Mouse (Mus musculus) liver, embryonic 14.5 days (tissue): ENCODE data around the gene Bfsp2.

Experiments
- CTCF ChIP-seq: IDR thresholded peaks from 2 replicates; pipeline ENCODE4 v1.5.1; 2016; ENCODE audit warnings: antibody characterized with exemption, low read depth, control low read depth
- EP300 ChIP-seq: IDR thresholded peaks from 2 replicates; pipeline ENCODE4 v1.6.1; 2016; ENCODE audit warnings: antibody characterized with exemption, low read depth

DNA sequence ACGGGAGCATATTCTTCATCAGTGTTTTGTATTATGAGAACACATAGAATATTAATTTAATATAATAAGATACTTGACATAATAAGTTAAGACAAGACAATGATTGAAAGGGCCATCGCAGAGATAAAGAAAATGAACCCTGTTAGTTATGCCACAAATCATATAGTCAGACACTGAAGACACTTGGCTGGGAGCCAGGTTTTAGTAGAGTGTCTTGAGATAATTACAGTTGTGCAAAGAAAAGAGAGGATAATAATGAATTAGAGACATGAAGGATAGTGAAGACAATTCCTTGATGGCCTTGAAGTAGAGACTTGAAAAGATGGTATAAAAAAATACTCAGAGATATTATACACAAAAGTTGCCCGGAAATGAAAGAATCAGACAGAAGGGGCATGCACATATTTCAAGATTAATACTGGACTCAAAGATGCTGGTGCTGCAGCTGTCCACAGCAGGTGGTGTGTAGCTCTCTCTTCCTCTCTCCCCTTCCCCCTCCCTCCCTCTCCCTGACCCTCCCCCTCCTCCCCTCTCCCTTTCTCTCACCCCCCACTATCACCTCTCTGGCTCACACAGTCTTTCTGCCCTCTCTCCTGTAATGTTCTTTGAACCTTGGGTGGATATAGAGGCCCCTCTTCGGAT lies 72.0 kb downstream of the Bfsp2 start:
- TF ChIP-seq EP300 (no peak), CTCF (no peak)
